Mouse (Mus musculus) urinary bladder, postnatal 36 days (tissue): Measurements from ENCODE around the gene Mapk1ip1.

Experiments
- DNase-seq, 2 experiments: peaks; one replicate each; pipeline ENCODE4 v3.0.0; 2022; ENCODE audit warnings: low spot score in 2 of 2, mixed read lengths in 1 of 2

Mapk1ip1 gene

DNA sequence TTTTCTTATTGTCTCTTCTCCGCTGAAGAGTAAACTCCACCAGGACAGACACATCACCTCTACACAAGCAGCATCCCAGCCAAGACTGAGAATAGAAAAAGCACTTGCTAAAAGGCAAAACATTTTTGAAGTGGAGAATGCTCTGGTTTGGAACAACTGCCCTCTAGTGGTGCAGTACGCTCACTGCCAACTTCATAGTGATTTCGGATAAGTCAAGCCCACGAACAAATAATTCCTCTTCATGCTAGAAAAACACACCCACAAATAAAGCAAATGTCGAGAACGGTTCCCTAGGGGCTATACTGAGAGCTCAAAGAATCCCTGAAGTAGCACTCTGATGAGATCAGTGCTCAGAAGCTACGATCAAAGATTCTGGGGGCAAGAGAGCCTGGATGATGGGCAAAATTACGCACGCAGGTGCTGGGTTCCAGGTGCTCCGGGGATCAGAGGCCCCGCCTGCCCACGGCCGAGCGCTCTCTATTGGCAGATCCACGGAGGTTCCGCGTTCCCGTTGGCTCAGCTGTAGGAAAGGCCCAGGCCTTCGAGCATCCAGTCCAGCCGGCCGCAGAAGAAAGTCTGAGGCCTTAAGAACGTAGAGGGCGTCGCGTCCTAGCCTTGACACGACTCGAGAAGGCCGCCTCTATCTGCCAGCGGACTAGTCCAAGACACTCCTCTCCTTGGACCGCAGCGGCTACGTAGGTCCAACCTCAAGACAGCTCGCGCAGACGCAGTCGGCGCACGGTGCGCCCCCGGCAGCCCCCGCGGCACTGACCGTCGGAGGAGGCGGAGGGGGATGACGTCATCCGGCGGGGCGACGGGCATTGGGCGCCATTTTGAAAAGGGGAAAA lies at the start of gene Mapk1ip1, which contains the start of gene Ppp2r2d:
Gene Mapk1ip1 (minus strand): TSS at position 730 of the 848 bp plus-strand sequence.
Gene Ppp2r2d (plus strand): TSS at position 536 of the 848 bp plus-strand sequence.
- peak; percentile 93 to 96 for DNase-seq

DNA sequence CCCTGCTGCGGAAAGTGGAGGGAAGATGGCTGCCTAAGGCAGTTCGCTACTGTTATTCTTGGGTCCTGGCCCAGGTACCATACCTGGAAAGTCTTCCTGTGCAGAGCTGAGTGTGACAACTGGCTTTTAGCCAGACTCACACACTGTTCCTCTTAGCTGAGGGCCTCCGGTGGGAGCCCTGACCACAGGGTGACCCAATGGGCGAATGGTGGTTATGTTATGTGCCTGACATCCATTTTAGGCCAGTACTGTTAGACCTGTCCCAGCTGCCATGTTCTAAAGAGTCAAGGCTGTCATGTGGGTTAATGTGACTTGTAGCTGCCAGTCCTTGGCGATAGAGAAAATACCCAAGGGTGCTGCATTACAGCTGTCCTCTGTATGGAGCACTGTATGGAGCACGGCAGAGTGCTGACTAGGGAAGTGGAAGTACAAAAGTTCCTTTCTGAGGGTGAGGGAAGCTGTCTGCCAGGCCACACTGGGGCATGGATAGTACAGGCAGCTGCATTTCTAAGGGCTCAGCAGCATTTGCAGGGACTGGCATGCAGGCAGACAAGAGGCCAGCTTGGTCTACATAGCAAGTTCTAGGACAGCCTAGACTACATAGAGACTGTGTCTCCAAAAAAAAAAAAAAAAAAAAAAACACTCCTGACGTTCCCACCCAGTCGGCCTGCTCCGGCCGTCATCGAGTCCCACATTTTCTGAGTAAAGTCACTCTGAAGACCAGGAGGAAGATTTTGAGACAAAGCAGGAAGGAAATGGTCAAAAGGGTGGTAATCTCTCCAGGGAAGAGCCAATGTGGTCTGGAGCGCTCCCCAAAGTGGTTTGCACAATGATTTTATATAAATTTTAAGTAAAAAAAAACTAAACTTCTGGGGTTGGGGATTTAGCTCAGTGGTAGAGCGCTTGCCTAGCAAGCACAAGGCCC lies 39.6 kb upstream of the Mapk1ip1 start:
- no peak for DNase-seq

DNA sequence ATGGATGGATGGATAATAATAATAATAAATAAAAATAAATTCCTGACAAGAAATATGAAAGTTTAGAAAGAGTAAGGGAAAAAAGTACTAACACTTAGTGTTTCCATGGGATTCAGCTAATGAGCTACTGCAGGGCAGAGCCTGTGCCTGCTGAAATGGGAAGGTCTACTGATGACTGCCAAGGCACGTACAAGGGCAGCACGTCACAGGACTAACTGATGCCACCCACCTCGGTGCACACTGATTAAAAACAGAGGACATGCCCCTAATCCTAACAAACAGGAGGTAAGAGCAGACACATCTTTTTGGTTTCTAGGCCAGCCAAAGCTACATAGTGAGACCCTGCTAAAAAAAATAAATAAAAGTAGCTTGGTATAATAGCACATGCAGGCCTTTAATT lies 37.7 kb upstream of the Mapk1ip1 start:
- no peak for DNase-seq

DNA sequence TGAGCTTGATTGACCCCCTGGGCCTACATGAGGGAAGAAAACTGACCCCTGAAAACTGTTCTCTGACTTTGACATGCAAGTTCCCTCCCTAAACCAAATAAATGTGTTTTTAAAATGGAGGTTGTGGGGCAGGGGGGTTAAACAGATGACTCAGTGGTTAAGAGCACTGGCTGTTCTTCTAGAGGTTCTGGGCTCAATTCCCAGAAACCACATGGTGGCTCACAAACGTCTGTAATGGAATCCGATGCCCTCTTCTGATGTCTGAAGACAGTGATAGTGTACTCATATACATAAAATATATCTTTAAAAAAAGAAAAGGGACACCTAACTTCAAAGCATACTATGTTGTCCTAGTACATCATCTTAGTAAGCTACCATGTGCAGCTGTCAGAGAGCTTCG lies 29.0 kb upstream of the Mapk1ip1 start:
- DNase-seq, result no peak

DNA sequence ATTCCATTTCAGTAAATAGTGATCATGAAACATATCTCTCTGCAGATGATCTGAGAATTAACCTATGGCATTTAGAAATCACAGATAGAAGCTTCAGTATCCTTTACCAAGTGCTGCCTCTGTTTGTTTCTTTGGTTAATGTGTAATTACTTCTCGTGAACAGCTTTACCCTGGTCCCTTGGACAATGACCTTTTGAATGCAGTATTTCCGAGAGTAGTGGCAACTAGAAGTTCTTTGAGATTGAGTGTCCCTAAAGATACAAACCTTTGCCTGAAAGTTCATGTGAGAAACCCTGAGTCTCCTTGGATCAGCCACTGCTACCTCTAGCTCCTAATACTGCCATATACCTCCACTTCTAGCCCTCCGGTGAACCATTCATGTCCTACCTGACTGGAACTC lies 26.9 kb upstream of the Mapk1ip1 start:
- no peak for DNase-seq

DNA sequence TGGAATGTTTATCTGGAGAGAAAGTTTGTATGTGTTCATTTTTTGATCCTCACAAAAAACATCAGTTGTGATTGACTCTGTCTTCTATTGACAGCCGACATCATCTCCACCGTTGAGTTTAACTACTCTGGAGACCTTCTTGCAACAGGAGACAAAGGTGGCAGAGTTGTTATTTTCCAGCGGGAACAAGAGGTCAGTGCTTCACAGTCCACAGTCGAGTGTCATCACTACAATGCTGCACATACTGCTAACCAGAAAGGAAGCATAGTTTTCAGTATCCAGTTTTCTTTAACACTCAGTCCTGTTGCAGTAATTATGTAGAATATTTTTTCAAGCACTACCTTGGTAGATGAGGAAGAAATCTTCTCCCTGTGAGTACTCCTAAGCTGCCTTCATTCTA lies 22.2 kb upstream of the Mapk1ip1 start:
- no peak for DNase-seq

DNA sequence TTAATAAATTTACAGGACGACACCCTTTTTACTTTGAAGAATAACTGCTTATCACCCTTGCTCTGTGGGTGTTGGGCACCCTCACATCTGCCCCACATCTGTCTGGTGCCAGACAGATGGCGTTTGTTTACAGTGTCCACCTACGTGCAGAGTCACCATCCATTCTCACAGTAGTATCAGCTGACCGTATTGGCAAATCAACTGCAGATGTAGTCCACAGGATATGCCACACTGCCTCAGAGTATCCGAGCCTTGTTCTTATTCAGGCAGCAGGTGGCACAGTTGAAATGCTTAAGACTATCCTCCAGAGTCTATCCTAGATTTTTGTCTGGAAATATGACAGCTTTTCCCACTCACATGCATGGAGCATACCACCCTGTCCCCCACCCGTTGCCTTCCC lies 21.2 kb upstream of the Mapk1ip1 start:
- no peak for DNase-seq

DNA sequence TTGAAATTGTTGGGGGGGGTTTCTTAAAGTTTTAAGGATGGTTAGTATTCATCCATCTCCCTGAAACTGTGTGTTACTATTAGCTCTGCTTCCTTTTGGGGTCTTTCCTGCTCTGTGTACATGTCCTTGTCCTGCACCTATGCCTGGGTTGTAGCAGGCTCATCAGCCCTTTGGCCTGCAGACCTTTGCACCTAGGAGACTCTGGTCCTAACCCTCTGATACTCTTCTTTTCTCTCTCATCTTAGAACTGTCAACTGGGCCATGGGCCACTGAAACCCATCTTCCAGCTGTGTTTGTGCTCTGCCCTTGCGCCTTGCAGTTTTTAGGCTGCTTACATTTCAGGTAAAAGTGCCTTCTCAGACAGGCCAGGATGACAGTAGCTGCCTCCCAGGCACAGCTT lies 18.7 kb upstream of the Mapk1ip1 start:
- DNase-seq, result no peak

DNA sequence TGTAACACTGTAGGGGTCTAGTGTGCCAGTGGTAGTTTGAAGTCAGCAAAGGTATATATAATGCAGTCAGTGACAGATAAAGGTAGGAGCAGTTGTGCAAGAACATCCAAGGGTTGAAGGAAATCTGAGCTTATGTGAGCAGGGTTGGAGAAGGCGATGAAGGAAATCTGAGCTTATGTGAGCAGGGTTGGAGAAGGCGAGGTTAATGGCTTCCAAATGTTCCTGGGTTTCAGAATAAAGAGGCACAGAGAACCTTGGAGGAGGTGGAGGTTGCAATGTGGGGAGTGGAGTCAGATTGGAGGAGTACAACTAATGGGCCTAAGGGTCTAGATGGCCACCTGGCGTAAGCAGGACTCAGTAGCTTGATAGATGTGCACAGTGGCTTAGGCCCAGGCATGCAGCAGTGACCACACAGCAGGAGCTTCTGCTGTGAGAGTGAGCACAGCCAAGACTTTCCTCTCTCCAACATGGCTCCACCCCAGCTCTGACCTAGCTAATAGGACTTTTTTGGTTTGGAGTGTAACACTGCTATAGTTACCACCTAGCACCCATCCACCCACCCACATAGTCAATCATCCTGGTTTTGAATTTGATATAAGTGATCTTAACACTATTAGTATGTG lies 18.0 kb upstream of the Mapk1ip1 start:
- DNase-seq, result no peak

DNA sequence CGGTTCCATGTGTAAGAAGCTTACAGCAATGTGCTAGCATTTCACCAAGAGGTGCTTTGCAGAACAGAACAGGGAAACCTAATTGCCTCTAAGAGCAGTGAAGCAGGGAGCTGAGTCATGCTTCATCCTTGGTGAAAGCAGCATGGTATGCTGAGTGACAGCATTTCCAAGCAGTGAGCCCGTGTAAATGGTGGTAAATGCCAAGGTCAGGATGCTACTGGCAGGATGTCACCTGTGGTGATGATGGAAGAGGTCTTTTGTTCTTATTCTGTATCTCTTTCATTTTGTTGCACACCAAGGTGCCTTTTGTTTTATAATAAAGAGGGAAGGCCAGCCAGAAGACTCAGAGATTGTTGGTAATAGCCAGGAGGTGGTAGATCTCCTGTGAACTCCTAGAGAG lies 10.6 kb upstream of the Mapk1ip1 start:
- DNase-seq, result no peak

DNA sequence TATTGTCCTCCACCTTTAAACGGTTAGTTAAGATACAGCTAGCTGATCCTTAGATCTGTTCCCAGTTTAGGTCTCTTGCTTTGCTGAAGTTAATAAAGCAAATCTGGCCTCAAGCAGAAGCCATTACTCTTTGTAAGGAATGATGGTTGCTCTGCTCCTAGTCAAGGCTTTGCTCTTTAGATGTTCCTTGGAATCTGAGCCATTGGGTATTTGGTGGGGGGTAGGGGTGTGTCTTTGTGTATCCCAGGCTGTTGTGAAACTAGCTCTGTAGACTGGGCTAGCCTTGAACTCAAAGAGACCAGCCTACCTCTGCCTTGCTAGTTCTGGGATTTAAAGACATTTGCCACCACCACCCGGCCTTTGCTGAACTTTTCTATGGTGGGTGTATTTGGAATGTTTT lies 8.1 kb upstream of the Mapk1ip1 start:
- DNase-seq, result no peak

DNA sequence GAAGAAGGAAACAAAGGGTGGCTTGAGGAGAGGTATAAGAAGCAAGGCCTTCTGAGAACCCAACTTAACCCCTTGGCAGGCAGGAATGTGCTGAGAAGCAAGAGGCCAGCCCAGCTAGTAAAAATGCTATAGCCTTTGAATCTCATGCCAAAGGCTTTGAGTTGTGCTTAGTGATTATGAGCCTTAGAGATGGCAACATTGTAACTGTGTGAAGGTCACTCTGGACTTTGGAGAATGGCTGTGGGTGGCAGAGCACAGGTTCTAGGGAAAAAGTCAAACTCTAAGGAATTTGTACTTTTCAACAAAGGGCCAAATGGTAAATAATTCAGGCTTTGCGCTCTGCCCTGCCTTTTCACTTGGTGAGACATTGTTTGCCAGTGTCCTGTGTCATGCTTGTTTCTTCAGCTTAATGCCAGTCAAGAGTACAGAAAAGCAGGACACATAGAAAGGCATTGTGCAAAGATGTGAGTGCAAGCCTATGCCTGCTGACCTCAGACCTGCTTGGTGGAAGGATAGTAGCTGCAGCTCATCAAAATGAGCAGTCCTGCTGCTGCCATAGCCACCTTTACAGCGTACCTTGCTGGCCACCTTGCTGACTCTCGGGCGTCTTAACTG lies 7.5 kb upstream of the Mapk1ip1 start:
- DNase-seq, result no peak

DNA sequence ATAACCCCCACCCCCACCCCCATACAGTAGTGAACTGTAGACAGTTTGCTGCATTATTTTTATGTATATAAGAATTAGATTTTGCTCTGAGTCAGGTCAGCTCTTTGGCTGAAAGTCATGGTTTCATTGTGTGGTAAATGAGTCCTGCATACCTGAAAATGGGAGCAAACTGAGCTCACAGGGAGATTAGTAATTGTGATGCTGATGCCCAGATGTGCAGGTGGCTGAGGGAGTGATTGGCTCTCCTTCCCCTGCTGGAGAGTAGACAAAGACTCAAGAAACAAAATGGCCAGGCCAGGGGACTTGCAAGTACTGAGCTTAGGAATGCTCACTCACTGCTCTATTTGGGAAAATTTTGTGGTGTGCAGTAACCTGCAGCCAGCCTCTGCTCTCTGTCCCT lies 4.0 kb upstream of the Mapk1ip1 start:
- no peak for DNase-seq

DNA sequence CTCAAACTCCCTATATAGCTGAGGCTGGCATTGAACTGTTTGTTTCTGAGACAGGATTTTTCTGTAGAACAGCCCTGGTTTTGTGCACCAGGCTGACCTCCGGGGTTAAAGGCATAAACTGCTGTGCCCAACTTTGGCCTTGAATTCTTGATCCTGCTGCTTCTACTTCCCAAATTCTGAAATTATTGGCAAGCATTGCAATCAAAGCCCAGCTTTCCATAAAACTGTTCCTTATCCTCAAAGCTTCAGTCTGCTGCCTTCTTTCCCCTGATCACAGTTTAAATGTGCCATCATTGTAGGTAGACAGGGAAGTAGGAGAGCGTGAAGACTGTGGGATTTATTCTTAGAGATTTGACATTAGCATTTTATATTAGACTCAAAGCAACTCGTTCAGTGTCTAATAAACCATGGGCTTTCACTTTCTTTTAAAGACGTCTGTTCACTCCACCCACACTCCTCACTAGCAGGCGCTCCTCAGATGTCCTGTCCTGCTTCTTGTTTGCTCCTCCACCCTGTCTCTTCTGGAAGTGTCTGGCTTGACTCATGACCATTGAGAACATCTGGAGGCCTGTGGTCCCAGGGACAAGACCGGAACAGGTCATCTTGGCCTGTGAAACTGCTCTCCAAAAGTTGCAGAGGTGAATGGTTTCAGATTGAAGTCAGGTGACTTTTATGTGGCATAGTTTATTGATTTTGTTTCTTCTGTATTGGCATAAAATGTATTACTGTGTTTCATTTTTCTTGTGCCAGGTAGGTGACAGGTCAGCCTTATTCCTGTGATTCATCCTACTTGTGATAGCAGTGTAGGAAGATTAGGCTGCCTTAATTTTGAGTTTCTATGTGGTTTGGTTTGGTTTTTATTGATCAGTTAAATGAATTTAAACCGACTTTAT lies 2.2 kb upstream of the Mapk1ip1 start:
- no peak for DNase-seq

DNA sequence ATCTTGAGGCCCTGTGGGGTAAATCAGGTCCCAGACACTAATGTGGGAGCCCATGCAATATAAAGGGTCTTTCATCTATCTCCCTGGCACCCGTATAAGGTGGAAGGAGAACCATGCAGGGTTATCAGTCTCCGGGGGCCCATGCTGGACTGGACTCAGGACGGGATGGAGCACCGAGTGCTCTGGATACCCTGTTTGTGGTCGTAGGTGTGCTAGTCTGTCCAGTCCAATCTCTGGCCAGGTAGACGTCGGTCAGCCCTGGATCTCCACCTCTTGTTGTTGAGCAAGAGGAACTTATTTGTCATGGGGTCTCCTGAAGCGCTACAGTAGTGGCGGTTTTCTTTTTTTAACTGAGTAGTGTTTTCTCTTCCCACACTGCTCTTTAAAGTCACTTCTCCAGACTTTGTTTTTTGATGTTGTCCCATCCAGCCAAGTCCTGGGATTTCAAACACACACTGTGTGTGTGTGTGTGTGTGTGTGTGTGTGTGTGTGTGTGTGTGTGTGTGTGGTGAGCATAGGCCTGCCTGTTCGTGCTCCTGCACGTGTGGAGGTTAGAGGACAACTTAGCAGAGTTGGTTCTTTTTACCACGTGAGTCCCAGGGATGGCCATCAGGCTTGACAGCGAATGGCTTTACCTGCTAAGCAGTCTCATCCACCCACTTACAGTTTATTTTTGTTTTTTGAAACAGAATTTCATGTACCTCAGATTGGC lies 1.4 kb upstream of the Mapk1ip1 start:
- no peak for DNase-seq

DNA sequence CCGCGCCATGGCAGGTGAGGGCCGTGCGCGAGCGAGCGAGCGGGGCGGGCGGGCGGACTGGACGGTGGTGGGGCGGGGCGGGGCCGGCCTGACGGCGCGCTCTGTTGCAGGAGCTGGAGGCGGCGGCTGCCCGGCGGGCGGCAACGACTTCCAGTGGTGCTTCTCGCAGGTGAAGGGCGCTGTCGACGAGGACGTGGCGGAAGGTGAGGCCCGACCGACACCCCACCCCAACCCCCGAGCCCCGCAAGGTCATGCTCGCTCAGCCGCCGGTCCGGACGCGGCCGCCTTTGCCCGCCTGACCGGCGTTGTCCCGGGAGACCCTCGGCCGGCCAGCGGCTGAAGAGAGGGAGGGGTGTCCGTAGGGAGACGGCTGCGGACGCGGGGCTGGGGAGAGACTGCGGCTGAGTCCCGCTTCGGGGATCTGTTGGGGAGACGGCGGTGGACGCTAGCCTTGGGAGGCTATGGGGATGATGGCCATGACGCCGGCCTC lies 474 bp upstream of the Mapk1ip1 start:
- no peak for DNase-seq

DNA sequence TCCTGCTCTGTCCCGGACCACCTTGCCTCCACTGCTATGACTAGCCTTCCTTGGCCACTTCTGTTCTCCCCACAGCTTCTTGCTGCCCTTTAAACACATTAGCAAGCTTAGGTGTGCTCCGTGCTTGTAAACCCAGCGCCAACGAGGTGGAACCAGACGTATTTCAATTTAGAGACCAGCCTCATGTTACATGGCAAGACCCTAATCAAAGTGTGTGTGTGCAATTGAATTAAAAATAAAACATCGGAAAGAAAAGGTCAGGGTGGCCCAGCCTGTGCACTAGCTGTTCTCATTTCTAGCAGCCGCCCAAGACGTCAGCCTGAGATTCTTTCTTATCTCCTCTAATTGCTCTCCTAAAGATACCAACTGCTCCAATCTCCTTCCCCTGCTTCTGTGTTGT lies 962 bp downstream of the Mapk1ip1 start:
- no peak for DNase-seq

DNA sequence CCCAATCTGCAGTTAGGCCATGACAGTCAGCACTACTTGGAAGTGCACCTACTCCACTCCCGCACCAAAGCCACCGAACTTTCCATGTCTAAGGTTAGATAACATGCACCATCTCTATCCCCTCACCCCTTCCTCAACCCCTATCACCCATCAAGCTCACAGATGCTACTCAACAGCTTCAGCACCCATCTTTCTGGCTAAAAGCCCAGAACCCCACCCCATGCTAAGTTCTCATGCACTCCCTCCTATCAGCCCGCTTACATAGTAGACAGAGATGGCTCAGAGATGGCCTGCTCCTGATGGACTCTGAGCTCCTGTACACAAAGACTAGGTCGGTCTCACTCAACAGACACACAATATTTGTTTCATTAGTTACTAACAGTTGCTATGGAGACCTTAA lies 2.7 kb downstream of the Mapk1ip1 start:
- DNase-seq, result no peak

DNA sequence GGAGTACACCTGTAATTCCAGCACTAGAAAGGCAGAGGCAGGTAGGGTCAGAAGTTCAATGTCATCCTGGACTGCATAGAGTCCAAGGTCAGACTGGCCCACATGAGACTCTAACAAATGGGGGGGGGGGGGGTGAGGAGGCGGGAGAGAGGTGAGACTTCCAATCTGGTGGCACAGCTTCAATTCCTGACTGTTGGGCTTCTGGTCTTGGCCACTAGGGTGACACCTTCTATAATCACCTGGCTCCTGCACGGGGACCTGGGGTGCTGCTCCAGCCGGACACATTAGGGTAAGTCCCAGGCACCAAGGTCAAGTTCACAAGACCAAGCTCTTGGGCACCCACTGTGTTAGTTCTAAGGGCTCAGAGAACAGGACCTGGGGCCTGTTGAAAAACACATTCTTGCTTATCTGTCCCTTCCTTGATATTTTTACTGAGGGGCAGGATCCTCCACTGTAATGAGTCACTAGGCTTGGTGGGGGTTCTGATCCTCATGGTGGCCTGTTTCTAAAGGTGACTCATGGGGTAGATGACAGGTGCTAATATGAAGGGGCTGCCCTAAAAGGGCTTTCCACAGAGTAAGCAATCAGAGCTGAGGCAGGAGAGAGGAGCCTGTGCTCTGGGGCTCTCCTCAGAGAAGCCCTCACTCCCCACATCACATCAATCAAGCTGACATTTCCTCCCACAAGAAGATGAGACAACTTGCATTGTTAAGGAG lies 4.5 kb downstream of the Mapk1ip1 start:
- DNase-seq, result no peak
